Mouse (Mus musculus): ENCODE measurements around the gene Tmbim1.
"Not testable (repeated sequence)": the region's sequence is repeated elsewhere in the genome, so short reads cannot be mapped to it uniquely, and the experiment has no call there.

Gene Tmbim1

DNA sequence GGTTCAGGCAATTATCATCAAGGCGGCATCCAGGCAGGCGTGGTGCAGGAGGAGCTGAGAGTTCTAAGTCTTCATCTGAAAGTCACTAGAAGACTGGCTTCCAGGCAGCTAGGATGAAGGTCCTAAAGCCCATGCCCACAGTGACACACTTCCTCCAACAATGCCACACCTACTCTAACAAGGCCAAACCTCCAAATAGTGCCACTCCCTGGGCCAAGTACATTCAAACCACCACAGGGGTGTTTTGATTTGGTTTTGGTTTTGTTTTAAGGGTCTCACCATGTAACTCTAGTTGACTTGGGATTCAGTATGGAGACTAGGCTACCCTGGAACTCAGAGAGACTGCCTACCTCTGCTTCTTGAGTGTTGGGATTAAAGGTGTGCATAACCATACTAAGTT lies at the start of gene Tmbim1:
TSS of gene Tmbim1 (minus strand) at position 101 of the 400 bp plus-strand sequence.
- no peak for DNase-seq (ENCODE audit: low spot score)

DNA sequence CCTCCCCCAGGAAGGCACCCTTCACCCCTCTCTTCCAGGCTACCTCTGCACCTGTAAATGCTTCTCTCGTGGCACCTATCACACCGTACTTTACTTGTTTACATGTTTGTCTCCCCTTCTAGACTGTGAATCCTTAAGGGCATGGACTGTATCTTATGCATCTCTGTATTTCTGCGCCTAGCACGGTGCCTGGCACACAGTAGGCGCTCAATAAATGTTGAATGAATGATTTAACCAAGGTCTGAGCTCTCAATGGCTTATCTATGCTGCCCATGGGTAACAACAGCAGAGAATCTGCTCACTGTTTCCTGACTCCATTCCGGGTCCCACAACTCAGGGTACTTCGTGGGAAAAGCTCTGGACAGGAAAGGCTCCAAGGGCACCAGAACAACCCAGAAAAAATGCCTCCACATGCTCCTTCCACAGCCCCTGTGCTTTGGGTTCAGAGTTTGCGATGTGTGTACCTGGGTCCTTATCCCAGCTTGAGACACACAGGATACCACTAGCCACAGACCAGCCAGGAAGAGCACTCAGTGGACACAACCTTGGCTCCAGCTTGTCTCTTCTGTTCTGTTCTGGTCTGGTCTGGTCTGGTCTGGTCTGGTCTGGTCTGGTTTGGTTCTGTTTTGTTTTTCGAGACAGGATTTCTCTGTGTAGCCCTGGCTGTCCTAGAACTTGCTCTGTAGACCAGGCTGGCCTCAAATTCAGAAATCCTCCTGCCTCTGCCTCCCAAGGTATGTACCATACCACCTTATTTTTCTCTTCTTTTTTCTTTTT lies 48.2 kb upstream of the Tmbim1 start:
- DNase-seq (ENCODE audit: low spot score): no peak

DNA sequence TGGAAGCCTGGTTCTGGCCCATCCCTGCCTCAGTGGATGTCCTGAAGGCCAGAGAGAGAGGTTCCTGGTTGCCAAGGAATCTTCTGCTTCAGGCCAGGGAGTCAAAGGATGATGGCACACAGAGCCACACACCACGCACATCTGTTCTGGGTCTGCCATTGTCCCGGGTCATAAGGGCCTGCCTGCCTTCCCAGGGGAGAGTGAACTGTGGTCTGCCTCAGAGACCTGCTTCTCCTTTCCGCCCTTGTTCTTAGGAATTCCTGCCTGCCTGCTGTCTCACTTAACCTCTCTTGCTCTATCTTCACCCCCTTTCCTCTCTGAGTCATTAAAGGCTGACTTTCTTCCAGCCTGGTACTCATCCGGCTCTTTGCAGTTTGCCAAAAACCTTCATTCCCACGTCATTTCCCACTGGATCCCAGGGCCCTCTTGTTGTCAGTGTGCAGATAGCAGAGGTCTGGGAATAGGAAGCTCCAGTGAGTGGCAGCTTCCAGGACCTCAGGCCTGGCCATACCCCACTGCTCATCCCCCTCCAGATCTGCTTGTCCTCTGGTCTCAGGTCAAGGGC lies 47.2 kb upstream of the Tmbim1 start:
- no peak for DNase-seq (ENCODE audit: low spot score)

DNA sequence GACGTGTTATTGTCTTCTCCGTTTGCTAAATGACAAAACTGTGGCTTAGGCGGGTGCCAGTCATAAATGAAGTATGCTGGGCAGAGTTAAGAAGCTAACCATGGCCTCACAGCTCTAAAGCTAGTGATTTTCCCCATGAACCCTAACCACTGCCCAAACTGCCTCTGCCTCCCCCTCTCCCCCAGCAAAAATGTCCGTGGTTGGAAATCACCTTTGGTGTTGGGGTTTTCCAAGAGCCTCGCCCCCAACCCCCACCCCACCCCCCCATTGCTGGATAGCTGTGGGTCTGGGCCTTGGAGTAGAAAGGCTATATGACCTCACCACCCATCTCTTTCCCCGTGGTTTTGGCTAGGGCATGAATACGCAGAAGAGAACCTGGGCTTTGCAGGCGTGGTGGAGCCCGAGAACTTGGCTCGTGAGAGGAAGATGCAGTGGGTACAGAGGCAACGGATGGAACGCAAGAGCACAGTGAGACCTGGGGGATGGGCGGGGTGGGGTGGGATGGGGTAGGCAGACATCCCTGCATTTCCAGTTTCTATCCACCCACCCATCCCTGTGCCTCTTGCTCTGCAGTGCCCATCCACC lies 45.9 kb upstream of the Tmbim1 start:
- no peak for DNase-seq (ENCODE audit: low spot score)

DNA sequence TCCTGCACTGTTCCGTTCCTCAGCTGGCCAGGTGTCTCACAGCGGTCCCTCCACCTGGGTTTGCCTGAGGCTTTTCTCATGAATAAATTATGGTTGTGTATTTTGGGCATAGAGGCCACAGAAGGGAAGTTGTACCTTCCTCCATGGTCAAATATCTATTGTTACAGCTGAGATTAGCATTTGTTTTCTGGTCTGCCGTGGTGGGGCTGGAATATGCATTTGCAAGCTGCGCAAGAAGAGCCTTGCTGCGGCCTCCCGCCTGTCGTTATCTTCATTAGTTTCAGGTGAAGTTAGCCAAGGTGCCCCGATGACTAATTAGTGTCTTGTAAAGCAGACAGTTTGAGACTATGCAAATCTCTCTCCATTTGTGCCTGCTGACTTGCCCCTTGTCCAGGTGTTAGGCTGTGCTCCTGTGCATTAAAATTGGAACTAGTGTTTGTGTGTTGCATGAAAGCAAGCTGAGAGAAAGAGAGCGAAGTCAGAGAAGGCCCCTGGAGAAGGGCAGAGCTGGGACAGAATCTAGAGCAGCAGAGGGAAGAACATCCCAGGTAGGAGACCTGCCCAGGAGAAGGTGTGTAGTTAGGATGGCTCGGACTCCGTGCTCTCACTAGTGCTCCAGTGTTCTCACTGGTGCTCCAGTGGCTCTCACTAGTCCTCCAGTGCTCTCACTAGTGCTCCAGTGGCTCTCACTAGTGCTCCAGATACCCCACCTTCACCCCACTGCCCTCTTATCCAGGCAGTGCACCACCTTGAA lies 38.9 kb upstream of the Tmbim1 start:
- no peak for DNase-seq (ENCODE audit: low spot score)

DNA sequence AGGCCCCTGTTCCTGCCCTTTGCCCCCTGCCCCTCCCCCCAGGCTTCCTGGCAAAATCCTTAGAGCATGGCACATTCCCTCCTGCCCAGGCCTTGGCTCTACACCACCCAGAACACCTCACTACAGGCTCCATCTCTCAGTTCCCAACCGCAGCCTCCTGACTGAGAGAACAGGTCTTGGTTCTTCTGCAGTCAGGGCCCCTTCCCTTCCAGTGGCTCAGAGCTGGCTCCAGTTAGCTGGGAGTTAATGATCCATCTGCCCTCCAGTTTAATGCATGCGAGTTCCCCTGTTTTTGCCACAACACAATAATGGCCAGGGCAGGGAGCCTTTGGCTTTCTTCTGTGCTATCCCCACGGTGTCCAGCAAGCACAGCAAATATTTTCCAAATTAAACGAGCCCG lies 37.7 kb upstream of the Tmbim1 start:
- DNase-seq (ENCODE audit: low spot score): no peak

DNA sequence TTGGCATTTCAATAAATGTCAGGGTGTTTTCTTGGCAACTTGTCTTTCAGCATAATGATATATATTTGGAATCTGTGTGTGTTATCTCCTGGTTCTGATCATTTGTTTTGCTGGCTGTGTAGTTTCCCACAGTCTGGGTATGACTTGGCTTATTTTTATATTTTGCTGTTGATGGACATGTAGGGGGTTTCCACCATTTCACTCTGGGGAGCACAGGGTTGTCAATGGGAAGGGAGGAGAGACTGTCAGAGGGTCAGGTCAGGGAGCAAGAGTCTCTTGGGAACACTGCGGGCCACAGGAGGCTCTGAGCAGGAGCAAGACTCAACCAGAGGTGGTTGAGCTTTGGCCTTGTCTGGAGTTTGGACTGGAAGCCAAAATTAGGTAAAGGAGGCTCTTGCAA lies 36.9 kb upstream of the Tmbim1 start:
- DNase-seq (ENCODE audit: low spot score): no peak

DNA sequence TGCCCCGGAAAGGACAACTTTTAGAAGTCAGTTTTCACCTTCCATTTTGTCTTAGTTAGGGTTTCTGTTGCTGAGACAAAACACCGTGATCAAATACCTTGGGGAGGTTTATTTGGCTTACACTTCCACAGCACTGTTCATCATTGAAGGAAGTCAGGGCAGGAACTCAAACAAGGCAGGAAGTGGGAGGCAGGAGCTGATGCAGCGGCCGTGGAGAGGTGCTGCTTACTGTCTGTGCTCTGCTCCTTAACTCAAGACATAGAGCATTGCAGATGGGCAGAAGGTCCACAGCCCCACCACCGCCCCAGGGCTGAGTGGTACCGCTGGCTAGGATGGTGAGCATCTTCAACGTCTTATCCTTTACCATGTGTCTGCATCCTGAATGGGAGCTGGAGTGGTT lies 36.5 kb upstream of the Tmbim1 start:
- no peak for DNase-seq (ENCODE audit: low spot score)

DNA sequence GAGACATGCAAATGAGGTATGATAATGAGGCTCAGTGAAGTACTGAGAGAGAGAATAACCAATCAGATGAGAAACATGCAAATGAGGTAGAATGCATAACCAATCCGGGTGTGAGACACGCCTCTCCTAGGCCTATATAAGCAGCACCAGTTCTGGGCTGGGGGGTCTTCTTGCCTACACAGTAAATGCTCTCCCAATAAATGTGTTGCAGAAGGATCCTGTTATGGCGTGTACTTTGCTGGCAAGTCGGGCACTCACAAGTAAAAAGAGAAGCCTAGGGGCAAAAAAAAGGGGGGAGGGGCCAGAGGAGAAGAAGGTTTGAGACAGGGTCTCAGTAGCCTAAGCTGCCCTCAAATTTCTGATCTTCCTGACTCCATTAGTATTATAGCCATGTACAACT lies 35.6 kb upstream of the Tmbim1 start:
- DNase-seq (ENCODE audit: low spot score): not testable (repeated sequence)

DNA sequence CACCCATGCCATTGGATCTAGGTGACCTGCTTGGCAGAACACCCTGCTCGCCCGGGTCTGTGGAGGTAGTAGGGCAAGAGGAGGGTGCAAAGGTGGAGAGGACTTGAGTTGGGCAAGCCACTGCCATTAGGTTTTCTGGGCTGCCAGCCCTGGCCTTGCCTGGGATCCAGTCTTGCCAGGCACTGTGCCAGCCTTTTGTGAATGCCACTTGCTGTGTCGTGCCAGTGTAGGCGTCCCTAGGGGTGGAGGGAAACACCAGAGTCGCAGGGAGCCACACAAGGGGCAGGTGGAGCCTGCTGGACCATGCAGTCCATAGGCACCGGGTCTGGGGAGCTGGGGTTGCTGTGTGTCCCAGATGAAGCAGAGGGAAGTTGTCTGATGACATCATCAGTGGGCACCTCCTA lies 34.9 kb upstream of the Tmbim1 start:
- peak; percentile 82 for DNase-seq (ENCODE audit: low spot score)

DNA sequence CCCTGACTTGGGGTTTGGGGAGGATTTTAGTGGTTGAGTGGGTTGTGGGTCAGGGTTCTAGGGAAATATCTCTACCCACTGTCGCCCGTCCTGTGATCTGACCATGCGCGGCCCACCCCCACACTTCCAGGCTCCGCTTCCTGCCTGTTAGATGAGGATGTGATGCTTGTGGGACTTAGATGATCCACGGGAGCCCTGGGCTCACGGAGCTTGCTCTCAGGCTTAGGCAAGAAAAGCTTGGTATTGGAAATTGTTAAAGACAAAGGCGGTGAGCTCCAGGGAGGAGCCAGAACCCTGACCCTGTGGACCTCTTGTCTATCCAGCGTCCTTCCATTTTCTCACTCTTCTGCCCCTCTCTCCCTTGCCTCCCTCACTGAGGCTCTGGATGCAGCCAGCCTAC lies 34.5 kb upstream of the Tmbim1 start:
- DNase-seq (ENCODE audit: low spot score): no peak

DNA sequence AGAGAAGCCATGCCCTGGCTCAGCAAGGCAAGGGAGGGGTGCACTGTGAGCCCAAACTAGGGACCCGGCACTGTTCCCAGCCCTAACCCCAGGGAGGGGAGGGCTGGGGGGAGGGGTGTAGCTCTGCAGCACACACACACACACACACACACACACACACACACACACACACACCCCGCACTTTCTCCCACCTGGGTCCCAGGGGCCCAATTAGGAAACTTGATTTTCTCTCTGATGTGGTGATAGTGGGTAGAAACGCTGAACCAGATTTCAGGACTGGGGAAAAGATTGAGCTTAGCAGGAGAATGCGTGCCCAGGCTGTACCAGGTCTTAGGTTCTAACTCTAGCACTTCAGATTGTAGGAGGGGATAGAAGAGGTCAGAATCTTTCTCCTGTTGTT lies 33.2 kb upstream of the Tmbim1 start:
- DNase-seq (ENCODE audit: low spot score): no peak

DNA sequence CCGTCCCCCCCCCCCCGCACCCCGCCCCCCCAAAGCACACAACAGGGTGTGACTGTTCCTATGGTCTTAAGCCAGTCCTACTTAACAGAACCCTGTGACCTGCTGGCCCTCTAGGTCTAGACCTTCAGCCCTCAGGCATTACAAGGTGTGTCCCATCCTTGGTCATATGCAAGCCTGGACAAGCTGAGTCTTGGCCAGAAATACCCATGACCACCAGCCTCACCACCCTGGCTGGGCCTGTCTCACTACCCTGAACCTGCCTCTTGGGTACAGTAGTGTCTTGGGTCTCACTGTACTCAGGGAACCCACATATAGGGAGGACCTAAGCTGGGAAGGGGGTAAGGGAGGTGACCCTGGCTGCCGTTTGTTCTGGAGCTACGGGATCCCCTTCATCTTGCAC lies 32.6 kb upstream of the Tmbim1 start:
- DNase-seq (ENCODE audit: low spot score): no peak

DNA sequence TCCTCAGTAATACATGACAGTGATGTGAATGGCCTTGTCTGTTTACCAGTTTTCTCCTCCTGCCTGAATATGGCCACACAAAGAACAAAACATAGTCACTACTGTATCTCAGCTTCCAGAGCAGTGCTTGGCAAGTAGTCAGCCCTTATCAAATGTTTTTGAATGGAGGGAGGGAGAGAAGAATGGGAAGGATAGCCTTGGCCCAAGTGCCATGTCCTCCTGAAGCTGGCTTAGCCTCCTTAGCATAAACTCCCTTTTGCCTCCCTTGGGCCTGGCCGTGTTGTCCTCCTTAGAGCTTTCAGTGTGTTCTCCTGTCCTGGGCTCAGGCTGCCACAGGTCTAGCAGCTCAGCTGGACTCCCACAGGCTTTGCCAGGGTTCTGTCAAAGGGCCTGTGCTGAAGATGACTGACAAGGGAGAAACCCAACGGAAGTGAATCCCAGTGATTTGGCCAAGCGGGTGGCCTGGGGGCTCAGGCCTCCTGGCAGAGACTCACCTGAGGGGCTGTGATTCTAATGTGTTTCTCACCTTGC lies 31.9 kb upstream of the Tmbim1 start:
- no peak for DNase-seq (ENCODE audit: low spot score)

DNA sequence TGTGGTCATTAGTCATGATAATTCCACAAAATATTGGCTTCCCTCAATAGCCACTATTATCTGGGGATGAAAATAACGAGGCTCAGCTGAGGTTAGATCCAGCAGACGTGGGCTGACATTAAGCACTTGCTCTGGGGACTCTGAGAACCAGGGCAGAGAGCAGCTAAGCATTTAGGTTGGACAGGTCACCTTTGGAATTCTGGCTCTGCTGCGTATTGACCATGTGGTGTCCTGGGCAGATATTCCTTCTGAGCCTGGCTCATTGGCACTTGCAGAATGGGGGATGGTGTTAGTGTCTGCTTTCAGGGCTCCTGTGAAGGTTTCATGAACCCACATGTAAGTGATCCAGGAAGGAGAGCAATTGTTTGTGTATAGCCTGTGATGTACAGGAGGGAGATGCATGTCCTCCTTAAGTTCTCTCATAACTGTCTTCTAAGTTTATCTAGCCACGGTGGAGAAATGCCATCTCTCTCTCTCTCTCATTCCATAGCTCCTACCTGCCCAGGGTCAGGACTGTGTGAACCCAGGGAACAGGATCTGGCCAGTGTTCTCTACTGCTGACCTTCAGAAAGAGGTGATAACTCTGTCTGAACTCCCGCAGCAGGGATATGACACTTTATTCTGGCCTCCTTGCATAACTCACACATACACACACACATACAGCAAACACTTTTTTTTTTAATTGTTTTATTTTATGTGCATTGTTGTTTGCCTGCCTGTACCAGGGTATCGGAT lies 30.2 kb upstream of the Tmbim1 start:
- DNase-seq (ENCODE audit: low spot score): no peak

DNA sequence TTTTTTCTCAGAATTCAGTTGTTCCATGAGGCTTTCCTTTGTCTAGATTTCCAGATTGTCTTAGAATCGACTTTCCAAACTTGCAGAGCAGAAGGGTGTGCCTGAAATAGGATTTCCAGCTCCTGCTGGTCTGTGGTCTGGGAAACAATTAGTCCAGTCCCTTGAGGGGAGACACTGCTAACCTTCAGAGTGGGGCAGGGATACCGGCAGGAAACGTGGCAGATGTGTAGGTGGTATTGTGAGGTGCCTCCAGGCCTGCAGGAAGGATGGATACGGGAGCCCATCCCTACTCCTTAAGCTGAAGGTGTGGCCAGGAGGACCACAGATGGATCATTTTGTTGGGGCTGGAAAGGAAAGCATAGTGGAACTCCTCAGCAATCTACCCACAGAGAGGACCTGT lies 29.6 kb upstream of the Tmbim1 start:
- no peak for DNase-seq (ENCODE audit: low spot score)

DNA sequence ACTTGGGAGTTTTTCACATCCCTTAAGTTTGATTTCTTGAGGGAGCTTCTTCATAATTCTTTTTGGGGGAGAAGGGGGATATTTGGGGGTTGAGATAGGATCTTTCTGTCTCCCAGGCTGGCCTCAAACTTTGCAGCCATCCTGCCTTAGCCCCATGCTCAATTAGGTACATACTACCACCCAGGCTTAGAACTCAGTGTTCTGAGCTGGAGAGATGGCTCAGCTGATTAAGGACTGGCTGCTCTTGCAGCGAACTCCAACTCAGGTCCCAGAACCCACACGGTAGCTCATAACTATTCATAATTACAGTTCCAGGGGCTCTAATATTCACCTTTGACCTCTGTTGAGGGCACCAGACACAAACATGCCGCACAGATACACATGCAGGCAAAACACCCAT lies 29.2 kb upstream of the Tmbim1 start:
- no peak for DNase-seq (ENCODE audit: low spot score)

DNA sequence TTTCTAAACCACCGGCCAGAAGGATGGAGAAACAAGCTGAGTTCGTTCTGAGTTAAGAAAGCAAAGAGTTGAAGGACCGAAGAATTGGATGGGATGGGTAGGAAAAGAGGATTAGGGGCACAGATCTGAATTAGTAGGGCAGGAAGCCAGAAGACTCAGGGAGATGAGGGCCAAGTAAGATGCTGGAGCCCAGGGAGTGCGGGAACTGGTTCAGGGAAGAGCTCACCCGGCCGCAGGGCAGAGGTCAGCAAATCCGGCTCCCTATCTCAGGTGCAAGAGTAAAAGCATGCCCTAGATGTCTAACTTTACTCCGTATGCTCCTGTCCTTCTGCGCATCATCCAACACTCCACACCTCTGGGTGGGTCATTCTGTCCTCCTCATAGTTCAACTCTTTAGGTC lies 27.5 kb upstream of the Tmbim1 start:
- no peak for DNase-seq (ENCODE audit: low spot score)

DNA sequence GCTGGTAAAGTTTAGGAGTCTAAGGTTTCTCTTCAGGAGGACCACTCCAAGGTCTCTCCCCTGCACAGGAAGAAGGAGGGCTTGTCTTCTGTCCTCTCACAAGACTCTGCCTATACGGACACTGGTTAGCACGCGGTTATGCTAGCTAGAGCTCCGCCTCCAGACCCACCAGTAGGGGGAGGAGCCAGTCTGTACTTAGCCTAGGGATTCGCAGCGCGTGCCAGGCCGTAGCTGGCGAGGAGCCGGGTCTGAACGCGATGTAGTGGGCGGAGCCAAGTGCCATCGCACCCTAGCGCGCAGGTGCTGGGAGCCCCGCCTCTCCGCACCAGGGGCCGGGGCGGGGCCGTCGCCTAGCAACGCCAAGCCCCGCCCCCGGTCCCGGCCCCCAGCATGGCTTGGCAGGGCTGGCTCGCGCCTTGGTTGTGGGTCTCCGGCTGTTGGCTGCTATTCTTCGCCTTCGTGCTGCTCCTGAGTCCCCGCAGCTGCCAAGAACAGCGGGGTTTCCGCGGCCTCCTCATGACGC lies 26.9 kb upstream of the Tmbim1 start:
- DNase-seq (ENCODE audit: low spot score): peak; percentile 33

DNA sequence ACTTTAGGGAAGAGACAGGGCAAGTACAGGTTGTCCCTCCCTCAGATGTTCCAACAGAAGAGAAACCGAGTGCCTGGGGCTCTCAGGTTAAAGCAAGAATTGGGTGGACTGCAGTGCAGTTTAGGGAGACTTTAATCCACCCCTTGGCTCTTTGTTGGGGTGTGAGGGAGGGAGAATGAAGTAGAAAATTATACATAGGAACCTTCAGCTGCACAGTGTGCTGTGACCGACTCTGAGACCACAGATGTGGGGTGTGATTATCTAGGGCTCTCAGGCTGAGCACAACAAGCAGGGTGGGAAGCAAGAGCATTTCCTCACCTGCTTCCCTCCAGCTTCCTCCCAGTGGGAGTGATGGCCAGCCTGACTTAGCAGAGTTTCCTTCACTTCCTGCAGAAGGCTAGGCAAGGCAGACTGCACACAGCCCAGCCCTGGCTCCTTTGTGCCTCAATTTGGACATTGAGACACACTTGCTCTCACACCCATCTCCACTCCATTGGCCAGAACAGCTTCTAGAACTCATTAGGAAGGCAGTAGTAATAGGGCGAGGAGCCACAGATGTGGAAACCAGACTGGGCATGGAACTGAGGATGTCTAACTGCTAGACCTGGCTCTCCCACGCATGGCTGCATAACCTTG lies 25.7 kb upstream of the Tmbim1 start:
- DNase-seq (ENCODE audit: low spot score): peak; percentile 56

DNA sequence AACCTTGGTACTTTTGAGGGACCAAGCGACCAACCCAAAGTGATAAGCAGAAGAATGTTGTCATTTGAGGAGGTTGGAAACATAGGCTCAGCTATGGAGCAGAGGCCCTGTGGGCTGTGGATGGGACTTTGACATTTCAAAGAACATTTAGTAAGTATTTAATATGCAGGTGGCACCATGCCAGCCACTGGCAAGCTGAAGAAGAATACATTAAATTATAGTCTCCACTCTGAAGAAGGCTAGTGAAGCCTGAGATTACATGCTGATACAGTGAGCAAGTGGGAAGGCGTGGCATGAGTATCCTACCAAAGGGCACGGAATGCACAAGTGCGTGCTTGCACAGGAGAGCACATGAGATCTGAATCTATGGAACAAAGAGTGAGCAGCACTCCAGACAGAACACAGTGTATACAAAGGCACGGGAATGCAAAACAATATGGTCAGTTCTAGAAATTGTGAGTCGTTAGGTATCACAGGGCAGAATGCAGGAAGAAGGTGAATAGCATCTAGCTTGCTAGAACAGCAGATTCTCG lies 24.5 kb upstream of the Tmbim1 start:
- no peak for DNase-seq (ENCODE audit: low spot score)

Data from adipocyte (in vitro differentiated cells).